Mouse (Mus musculus) stomach, embryonic 15.5 days (tissue): Measurements from ENCODE around the gene Prkag2. TPM values are rescaled to one million over a fixed set of nuclear protein-coding genes. Genes with fewer than 3 reads are reported as not detected.
"Not testable (repeated sequence)": the region's sequence is repeated elsewhere in the genome, so short reads cannot be mapped to it uniquely, and the experiment has no call there.

Experiments
- ATAC-seq: fragments of 200-750 bp; cut with Nextera tagmentation; 2 replicates; pipeline ENCODE4 v1.8.0; 2017; ENCODE audit warnings: low read depth, moderate number of reproducible peaks, moderate TSS enrichment; ENCODE audit not compliant: insufficient read depth, low FRiP score
- H3K27ac ChIP-seq: fragments of 300-500 bp; sonication (generic); 2 replicates; pipeline ENCODE4 v1.5.1; 2015; ENCODE audit warnings: mild to moderate bottlenecking, inconsistent platforms
- H3K27me3 ChIP-seq: fragments of 300-500 bp; sonication (generic); replicated peaks from 2 replicates; pipeline ENCODE4 v1.6.1; 2015; ENCODE audit warnings: inconsistent platforms
- H3K36me3 ChIP-seq: fragments of 300-500 bp; sonication (generic); 2 replicates; pipeline ENCODE4 v1.6.1; 2015; ENCODE audit warnings: inconsistent platforms
- H3K4me1 ChIP-seq: fragments of 300-500 bp; sonication (generic); 2 replicates; pipeline ENCODE4 v1.6.1; 2015; ENCODE audit warnings: inconsistent platforms
- H3K4me2 ChIP-seq: fragments of 300-500 bp; sonication (generic); 2 replicates; pipeline ENCODE4 v1.6.1; 2015; ENCODE audit warnings: mild to moderate bottlenecking, inconsistent platforms
- H3K4me3 ChIP-seq: fragments of 300-500 bp; sonication (generic); replicated peaks from 2 replicates; pipeline ENCODE4 v1.5.1; 2015; ENCODE audit warnings: inconsistent platforms
- H3K9ac ChIP-seq: fragments of 300-500 bp; sonication (generic); 2 replicates; pipeline ENCODE4 v1.6.1; 2015; ENCODE audit warnings: inconsistent platforms
- H3K9me3 ChIP-seq: fragments of 300-500 bp; sonication (generic); 2 replicates; pipeline ENCODE4 v1.6.1; 2016; ENCODE audit warnings: inconsistent platforms
- WGBS: fragments of 180-500 bp; shearing (Covaris S2); methylation state at CpG from one replicate; pipeline ENCODE4 v1.1.7; 2015; 5-methylcytosine and 5-hydroxymethylcytosine counted together
- polyA plus RNA-seq: library from polyadenylated mRNA; unstranded; fragments of >200 nt; fragmentation: Nextera tagmentation; extraction: Ambion mirVana; gene quantifications from 2 replicates; pipeline ENCODE4 v1.2.1, GENCODE M21; 2015

The Prkag2 gene
- polyA plus RNA-seq, 1 experiment from 2014 or later, result 41.3 TPM

GRCm38 (mm10) chr5:24822231-24822630, 278.2 kb downstream of the Prkag2 start:
- WGBS, result 83% methylated on average over 3 of the region's 3 CpGs
- not testable (repeated sequence) for H3K36me3 ChIP-seq, H3K9ac ChIP-seq, H3K27ac ChIP-seq, ATAC-seq, H3K4me3 ChIP-seq, H3K27me3 ChIP-seq, H3K9me3 ChIP-seq, H3K4me2 ChIP-seq
- H3K4me1 ChIP-seq, result peaks cover 21% of the 10 kb centered on the region

- WGBS, result 54% methylated on average over 3 of the region's 3 CpGs
- no peaks in the 10 kb centered on the region for H3K27me3 ChIP-seq
- peaks cover 8% of the 10 kb centered on the region for H3K36me3 ChIP-seq
- peaks cover 19% of the 10 kb centered on the region for H3K4me1 ChIP-seq
- H3K4me2 ChIP-seq, result no peak overlapping the region
- no peak for ATAC-seq
- H3K9me3 ChIP-seq, result no peaks in the 10 kb centered on the region
- peak overlapping the region; percentile 63 for H3K27ac ChIP-seq
- H3K9ac ChIP-seq, result no peak overlapping the region
- no peak overlapping the region for H3K4me3 ChIP-seq
Measured at GRCm38 (mm10) chr5:24821403-24821841, 279.0 kb downstream of the Prkag2 start.

- ATAC-seq, result no peak
- Histone ChIP-seq H3K36me3 (peaks cover 9% of the 10 kb centered on the region), H3K27ac (peak overlapping the region; percentile 11; the same call in 1 of the 2 replicates), H3K4me1 (peaks cover 15% of the 10 kb centered on the region), H3K4me3 (no peak overlapping the region), H3K27me3 (no peaks in the 10 kb centered on the region), H3K9ac (no peak overlapping the region), H3K4me2 (no peak overlapping the region), H3K9me3 (no peaks in the 10 kb centered on the region)
- WGBS, result 55% methylated on average over 5 of the region's 5 CpGs
Measured at GRCm38 (mm10) chr5:24820627-24821026, 279.8 kb downstream of the Prkag2 start.

- no peaks in the 10 kb centered on the region for H3K27me3 ChIP-seq
- H3K4me3 ChIP-seq, result no peak overlapping the region
- H3K9ac ChIP-seq, result no peak overlapping the region
- no peak overlapping the region for H3K4me2 ChIP-seq
- H3K4me1 ChIP-seq, result peaks cover 11% of the 10 kb centered on the region
- ATAC-seq, result no peak
- no peak overlapping the region for H3K27ac ChIP-seq
- 75% methylated on average over 4 of the region's 4 CpGs for WGBS
- H3K36me3 ChIP-seq, result peaks cover 20% of the 10 kb centered on the region
- H3K9me3 ChIP-seq, result no peaks in the 10 kb centered on the region
Measured at GRCm38 (mm10) chr5:24817191-24817590, 283.3 kb downstream of the Prkag2 start.

- Histone ChIP-seq H3K9me3 (no peaks in the 10 kb centered on the region), H3K4me2 (no peak overlapping the region), H3K4me3 (no peak overlapping the region), H3K27ac (peak overlapping the region; percentile 55), H3K9ac (no peak overlapping the region), H3K4me1 (no peaks in the 10 kb centered on the region), H3K36me3 (peaks cover 25% of the 10 kb centered on the region), H3K27me3 (no peaks in the 10 kb centered on the region)
- WGBS, result 43% methylated on average over 3 of the region's 3 CpGs
- no peak for ATAC-seq
Measured at GRCm38 (mm10) chr5:24813946-24814345, 286.5 kb downstream of the Prkag2 start.

GRCm38 (mm10) chr5:24813005-24813404, 287.4 kb downstream of the Prkag2 start:
- no peak; the same call in 1 of the 2 replicates for ATAC-seq
- no peak overlapping the region for H3K9ac ChIP-seq
- no peaks in the 10 kb centered on the region for H3K4me1 ChIP-seq
- WGBS, result 57% methylated on average over 4 of the region's 4 CpGs
- H3K9me3 ChIP-seq, result no peaks in the 10 kb centered on the region
- no peak overlapping the region for H3K4me3 ChIP-seq
- no peaks in the 10 kb centered on the region for H3K27me3 ChIP-seq
- no peak overlapping the region for H3K27ac ChIP-seq
- H3K36me3 ChIP-seq, result peaks cover 26% of the 10 kb centered on the region
- H3K4me2 ChIP-seq, result no peak overlapping the region

Other genes with a start within 250 kb of the Prkag2 start
- gene Galntl5, start 80.8 kb upstream of the Prkag2 start, polyA plus RNA-seq, result not detected in 2 replicates
- 35.5 and 38.6 TPM in 2 replicates for gene Galnt11, start 121.3 kb upstream of the Prkag2 start, polyA plus RNA-seq
- not detected in 2 replicates for gene E130116L18Rik, start 122.5 kb upstream of the Prkag2 start, polyA plus RNA-seq